15 mouse cellular contexts compared by ENCODE assay signal in genomic region chr1:139223804-139224203, GRCm38 (mm10).
"Had no signal": no experiment of that assay in that cellular context is flagged by ENCODE, and none has a peak within 500 bp of the region (broad histone marks: within the 10 kb centered on the region; RNA-seq: fewer than 3 reads in every experiment).

No protein-coding gene starts in this region.

- H3K27me3 ChIP-seq: kidney, embryonic 15.5 days; limb, embryonic 12.5 days; liver, embryonic 13.5 days; midbrain, embryonic 13.5 days had no signal

- ATAC-seq: hindbrain, embryonic 16.5 days; lung, postnatal 0 days; midbrain, embryonic 13.5 days had no signal

- H3K4me3 ChIP-seq: kidney, embryonic 15.5 days; left cerebral cortex, adult 2 months; limb, embryonic 12.5 days; liver, embryonic 13.5 days; midbrain, embryonic 13.5 days had no signal

- H3K4me1 ChIP-seq: kidney, embryonic 15.5 days; limb, embryonic 12.5 days; liver, embryonic 13.5 days; midbrain, embryonic 13.5 days had no signal

- H3K36me3 ChIP-seq: kidney, embryonic 15.5 days; limb, embryonic 12.5 days; liver, embryonic 13.5 days; midbrain, embryonic 13.5 days had no signal

- H3K9me3 ChIP-seq: kidney, embryonic 15.5 days; limb, embryonic 12.5 days; liver, embryonic 13.5 days; midbrain, embryonic 13.5 days had no signal

- H3K27ac ChIP-seq: left cerebral cortex, adult 2 months; limb, embryonic 12.5 days; liver, embryonic 13.5 days; macrophage; midbrain, embryonic 13.5 days had no signal

- H3K9ac ChIP-seq: kidney, embryonic 15.5 days; limb, embryonic 12.5 days; liver, embryonic 13.5 days; lung, embryonic 14.5 days; midbrain, embryonic 13.5 days had no signal

- H3K4me2 ChIP-seq: kidney, embryonic 15.5 days; limb, embryonic 12.5 days; liver, embryonic 13.5 days; lung, embryonic 14.5 days; midbrain, embryonic 13.5 days had no signal

- DNase-seq: kidney, adult 18-20 months; kidney, postnatal 25 days; layer of hippocampus, postnatal 36 days; liver, embryonic 13.5 days; lung, embryonic 14.5 days; thymus, adult 2 months; thymus, postnatal 14 days; thymus, postnatal 4 days had no signal
